Mouse (Mus musculus): ENCODE results near the gene Ten1.

Gene Ten1

GRCm38 (mm10) chr11:116198639-116199531 is at the start of gene Ten1, which contains the start of gene Acox1:
Ten1 (plus strand) TSS chr11:116198855.
Acox1 (minus strand) TSS chr11:116199045.
- DNase-seq, result peak; percentile 97

- DNase-seq, result no peak
Measured at GRCm38 (mm10) chr11:116149341-116149740, 49.3 kb upstream of the Ten1 start.

- no peak for DNase-seq
Measured at GRCm38 (mm10) chr11:116150960-116151359, 47.7 kb upstream of the Ten1 start.

- no peak for DNase-seq
Measured at GRCm38 (mm10) chr11:116161312-116161711, 37.3 kb upstream of the Ten1 start.

GRCm38 (mm10) chr11:116162146-116162545 is 36.5 kb upstream of the Ten1 start:
- no peak for DNase-seq

- no peak for DNase-seq
Measured at GRCm38 (mm10) chr11:116163002-116163401, 35.7 kb upstream of the Ten1 start.

- no peak for DNase-seq
Measured at GRCm38 (mm10) chr11:116167232-116167631, 31.4 kb upstream of the Ten1 start.

- peak; percentile 92 for DNase-seq
Measured at GRCm38 (mm10) chr11:116167884-116168439, 30.7 kb upstream of the Ten1 start, which contains the start of gene Fbf1. Fbf1 (minus strand) TSS chr11:116168166.

GRCm38 (mm10) chr11:116169214-116169613 is 29.4 kb upstream of the Ten1 start:
- DNase-seq, result no peak

GRCm38 (mm10) chr11:116170003-116170800 is 28.5 kb upstream of the Ten1 start:
- no peak for DNase-seq

- no peak for DNase-seq
Measured at GRCm38 (mm10) chr11:116171959-116172358, 26.7 kb upstream of the Ten1 start.

- DNase-seq, result no peak
Measured at GRCm38 (mm10) chr11:116174775-116175448, 23.7 kb upstream of the Ten1 start.

GRCm38 (mm10) chr11:116176010-116176409 is 22.6 kb upstream of the Ten1 start:
- DNase-seq, result no peak

GRCm38 (mm10) chr11:116178411-116179121 is 20.1 kb upstream of the Ten1 start:
- DNase-seq, result peak; percentile 42

- no peak for DNase-seq
Measured at GRCm38 (mm10) chr11:116185836-116186235, 12.8 kb upstream of the Ten1 start.

- DNase-seq, result no peak
Measured at GRCm38 (mm10) chr11:116186360-116186759, 12.3 kb upstream of the Ten1 start.

- no peak for DNase-seq
Measured at GRCm38 (mm10) chr11:116187226-116187930, 11.3 kb upstream of the Ten1 start.

- no peak for DNase-seq
Measured at GRCm38 (mm10) chr11:116194619-116195018, 4.0 kb upstream of the Ten1 start.

- DNase-seq, result no peak
Measured at GRCm38 (mm10) chr11:116195252-116195651, 3.4 kb upstream of the Ten1 start.

GRCm38 (mm10) chr11:116196336-116196735 is 2.3 kb upstream of the Ten1 start:
- no peak for DNase-seq

GRCm38 (mm10) chr11:116196866-116197583 is 1.6 kb upstream of the Ten1 start:
- no peak for DNase-seq
